Mouse (Mus musculus): ENCODE data around the gene Aph1b. TPM values are rescaled to one million over a fixed set of nuclear protein-coding genes. Genes with fewer than 3 reads are reported as not detected.
"Not testable (repeated sequence)": the region's sequence is repeated elsewhere in the genome, so short reads cannot be mapped to it uniquely, and the experiment has no call there.

Gene Aph1b
- 10 to 100 TPM; 19.1 to 20.4 (median 20.0) TPM for total RNA-seq (2022)

- DNase-seq (ENCODE audit: low spot score in 2 of 2), result peak; percentile 86 to 96
These were observed at the start of gene Aph1b for GRCm38 (mm10) chr9:66795464-66796324. Gene Aph1b (minus strand): TSS chr9:66795490.

- DNase-seq (ENCODE audit: low spot score in 2 of 2), result no peak
These were observed 39.8 kb upstream of the Aph1b start for GRCm38 (mm10) chr9:66835097-66835480.

- peak; percentile 93 to 99 for DNase-seq (ENCODE audit: low spot score in 2 of 2)
These were observed 39.2 kb upstream of the Aph1b start, which contains the start of gene Aph1c for GRCm38 (mm10) chr9:66834318-66835096. Gene Aph1c (minus strand): TSS chr9:66834726.

- no peak for DNase-seq (ENCODE audit: low spot score in 2 of 2)
These were observed 38.6 kb upstream of the Aph1b start for GRCm38 (mm10) chr9:66833851-66834250.

GRCm38 (mm10) chr9:66832366-66832908, 37.1 kb upstream of the Aph1b start:
- no peak for DNase-seq (ENCODE audit: low spot score in 2 of 2)

- no peak for DNase-seq (ENCODE audit: low spot score in 2 of 2)
These were observed 30.7 kb upstream of the Aph1b start for GRCm38 (mm10) chr9:66825990-66826389.

GRCm38 (mm10) chr9:66822255-66822654, 27.0 kb upstream of the Aph1b start:
- DNase-seq (ENCODE audit: low spot score in 2 of 2), result not testable (repeated sequence)

GRCm38 (mm10) chr9:66820996-66821395, 25.7 kb upstream of the Aph1b start:
- no peak for DNase-seq (ENCODE audit: low spot score in 2 of 2)

GRCm38 (mm10) chr9:66813392-66813791, 18.1 kb upstream of the Aph1b start:
- DNase-seq (ENCODE audit: low spot score in 2 of 2), result no peak

- DNase-seq (ENCODE audit: low spot score in 2 of 2), result not testable (repeated sequence)
These were observed 10.7 kb upstream of the Aph1b start for GRCm38 (mm10) chr9:66805951-66806350.

GRCm38 (mm10) chr9:66801947-66802346, 6.7 kb upstream of the Aph1b start:
- no peak for DNase-seq (ENCODE audit: low spot score in 2 of 2)

- no peak for DNase-seq (ENCODE audit: low spot score in 2 of 2)
These were observed 1.4 kb upstream of the Aph1b start, which contains the start of gene Gm10647 for GRCm38 (mm10) chr9:66796739-66797138. Gene Gm10647 (plus strand): TSS chr9:66797039.

- DNase-seq (ENCODE audit: low spot score in 2 of 2), result no peak
These were observed 444 bp downstream of the Aph1b start for GRCm38 (mm10) chr9:66794629-66795463.

GRCm38 (mm10) chr9:66787821-66788220, 7.5 kb downstream of the Aph1b start:
- no peak for DNase-seq (ENCODE audit: low spot score in 2 of 2)

- not testable (repeated sequence) for DNase-seq (ENCODE audit: low spot score in 2 of 2)
These were observed 10.7 kb downstream of the Aph1b start for GRCm38 (mm10) chr9:66784552-66784951.

- DNase-seq (ENCODE audit: low spot score in 2 of 2), result no peak
These were observed 24.6 kb downstream of the Aph1b start for GRCm38 (mm10) chr9:66770701-66771100.

- DNase-seq (ENCODE audit: low spot score in 2 of 2), result no peak
These were observed 26.0 kb downstream of the Aph1b start for GRCm38 (mm10) chr9:66769275-66769674.

- no peak for DNase-seq (ENCODE audit: low spot score in 2 of 2)
These were observed 26.6 kb downstream of the Aph1b start for GRCm38 (mm10) chr9:66768721-66769120.

- DNase-seq (ENCODE audit: low spot score in 2 of 2), result no peak
These were observed 34.3 kb downstream of the Aph1b start for GRCm38 (mm10) chr9:66760991-66761390.

GRCm38 (mm10) chr9:66752849-66753248, 42.4 kb downstream of the Aph1b start:
- peak in 1 of 2 experiments; percentile 73 for DNase-seq (ENCODE audit: low spot score in 2 of 2)

- DNase-seq (ENCODE audit: low spot score in 2 of 2), result peak in 1 of 2 experiments; percentile 28
These were observed 46.9 kb downstream of the Aph1b start for GRCm38 (mm10) chr9:66748390-66748789.
